Mouse (Mus musculus) gastrocnemius, postnatal 4 days (tissue): ENCODE results near the gene Cryba4. TPM values are rescaled to one million over a fixed set of nuclear protein-coding genes. Genes with fewer than 3 reads are reported as not detected.

Experiments used
- DNase-seq, 2 experiments: peaks; one replicate each; pipeline ENCODE4 v3.0.0; 2021 to 2022; ENCODE audit warnings: low spot score in 2 of 2, mixed read lengths in 2 of 2
- total RNA-seq, 2 experiments: library from RNA; stranded (reverse); gene quantifications; 2 replicates each; pipeline ENCODE4 v1.2.3; 2021

The Cryba4 gene
- total RNA-seq, 2 experiments from 2014 or later = 0.91 to 0.98 TPM

DNA sequence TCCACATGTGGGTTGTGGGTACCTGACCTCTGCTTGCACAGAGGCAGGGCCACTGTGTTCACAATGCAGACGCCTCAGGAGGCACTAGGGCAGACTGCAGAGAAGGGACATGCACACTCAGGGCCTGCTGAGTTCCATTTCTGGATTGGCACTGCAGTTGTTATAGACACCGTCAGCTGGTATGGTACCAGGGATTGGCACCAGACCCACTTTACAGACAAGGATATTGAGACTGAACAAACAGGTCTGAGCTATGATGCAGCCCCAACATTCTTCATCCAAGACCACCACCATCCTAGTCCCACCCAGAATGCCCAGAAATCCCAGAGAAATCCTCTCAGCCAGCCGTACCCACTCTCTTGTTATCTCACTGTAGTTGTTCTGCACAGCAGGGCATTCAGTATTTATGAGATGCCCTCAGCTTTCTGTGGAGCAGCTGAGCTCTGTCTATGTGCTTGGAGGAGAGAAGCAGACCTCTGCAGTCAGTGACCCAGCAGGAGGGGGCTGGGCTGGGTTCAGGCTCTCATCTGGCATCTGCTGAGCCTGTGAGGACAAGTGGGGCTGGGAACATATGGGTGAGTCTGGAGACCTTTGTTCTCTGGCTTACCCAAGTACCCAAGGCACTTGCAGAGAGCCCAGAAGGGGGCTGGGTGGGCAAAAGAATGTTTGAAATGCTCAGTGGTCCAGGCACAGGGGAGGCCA, 13.4 kb downstream of the Cryba4 start:
- DNase-seq = no peak

DNA sequence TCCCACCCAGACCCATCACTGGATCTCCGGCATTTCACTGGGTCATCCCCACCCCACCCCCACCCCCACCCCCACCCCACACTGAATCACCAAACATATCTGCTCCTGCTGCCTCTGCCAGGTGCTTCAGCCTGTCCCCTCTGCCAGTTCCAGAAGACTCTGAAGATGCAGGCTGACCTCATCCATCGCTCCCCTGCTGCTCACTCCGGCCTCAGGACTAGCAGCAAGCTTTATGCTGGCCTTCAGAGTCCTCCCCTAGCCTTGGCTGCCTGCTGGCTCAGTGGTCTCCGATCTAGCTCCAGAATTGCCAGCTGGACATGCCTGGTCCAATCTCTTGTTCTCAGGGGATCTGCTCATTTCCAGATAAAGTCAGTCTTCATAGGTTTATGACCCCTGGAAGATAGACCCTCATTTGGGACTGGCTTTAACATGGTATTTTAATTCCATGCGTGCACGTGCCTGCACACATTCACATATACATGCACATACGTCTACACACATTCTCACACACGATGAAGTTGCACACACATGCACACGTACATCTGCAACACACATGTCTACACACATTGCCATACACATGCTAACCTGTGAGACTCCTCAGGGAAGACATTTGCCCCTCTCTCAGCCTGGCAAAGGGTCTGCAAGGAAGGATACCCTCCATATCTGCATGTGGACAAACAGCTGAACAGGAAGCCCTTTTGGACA, 14.3 kb downstream of the Cryba4 start:
- no peak for DNase-seq

DNA sequence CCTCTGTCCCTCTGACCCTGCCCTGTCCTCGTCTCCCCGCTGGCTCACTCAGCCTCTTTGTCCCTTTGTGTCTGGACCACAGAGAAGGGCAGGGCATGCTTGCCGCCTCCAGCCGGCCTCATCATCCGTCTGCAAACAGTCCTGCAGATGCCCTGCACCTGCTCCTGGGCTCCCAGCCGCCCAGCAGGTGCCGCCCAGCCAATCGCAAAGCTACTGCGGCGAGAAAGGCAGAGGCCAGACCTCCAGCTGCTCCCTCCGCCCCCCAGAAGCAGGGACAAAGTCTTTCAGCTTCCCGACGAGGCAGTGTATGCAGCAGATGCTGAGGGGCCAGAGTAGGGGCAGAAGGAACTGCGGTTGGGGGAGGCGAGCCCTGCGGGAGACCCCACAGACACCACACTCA, 14.9 kb downstream of the Cryba4 start:
- DNase-seq = no peak

DNA sequence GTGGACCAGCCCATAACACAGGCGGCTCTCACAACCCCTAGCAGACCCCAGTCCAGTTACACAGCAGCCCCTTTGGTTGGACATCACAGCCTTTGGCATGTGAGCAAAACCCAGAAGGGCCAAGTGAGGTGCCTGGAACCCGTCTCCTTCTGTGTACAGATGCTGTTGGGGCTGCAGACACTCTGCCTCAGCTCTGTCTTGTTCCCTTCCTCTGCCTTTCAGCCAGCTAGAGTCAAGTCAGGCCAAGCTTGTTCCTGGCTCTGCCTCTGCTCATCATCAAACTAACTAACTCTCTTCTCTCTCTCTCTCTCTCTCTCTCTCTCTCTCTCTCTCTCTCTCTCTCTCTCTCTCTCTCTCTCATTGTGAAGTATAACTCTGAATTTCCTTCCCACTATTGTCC, 15.7 kb downstream of the Cryba4 start:
- DNase-seq = no peak

DNA sequence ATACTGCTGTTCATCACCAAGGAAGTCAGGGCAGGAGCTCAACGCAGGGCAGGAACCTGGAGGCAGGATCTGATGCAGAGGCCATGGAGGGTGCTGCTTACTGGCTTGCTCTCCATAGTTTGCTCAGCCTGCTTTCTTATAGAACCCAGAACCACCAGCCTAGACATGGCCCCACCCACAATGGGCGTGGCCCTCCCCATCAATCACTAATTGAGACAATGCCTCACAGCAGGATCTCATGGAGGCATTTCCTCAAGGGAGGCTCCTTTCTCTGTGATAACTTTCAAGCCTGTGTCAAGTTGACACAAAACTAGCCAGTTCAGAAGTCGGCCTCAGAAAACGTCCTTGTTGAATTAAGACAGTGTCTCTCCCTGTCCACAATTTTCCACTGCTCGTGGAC, 16.5 kb downstream of the Cryba4 start:
- no peak for DNase-seq

DNA sequence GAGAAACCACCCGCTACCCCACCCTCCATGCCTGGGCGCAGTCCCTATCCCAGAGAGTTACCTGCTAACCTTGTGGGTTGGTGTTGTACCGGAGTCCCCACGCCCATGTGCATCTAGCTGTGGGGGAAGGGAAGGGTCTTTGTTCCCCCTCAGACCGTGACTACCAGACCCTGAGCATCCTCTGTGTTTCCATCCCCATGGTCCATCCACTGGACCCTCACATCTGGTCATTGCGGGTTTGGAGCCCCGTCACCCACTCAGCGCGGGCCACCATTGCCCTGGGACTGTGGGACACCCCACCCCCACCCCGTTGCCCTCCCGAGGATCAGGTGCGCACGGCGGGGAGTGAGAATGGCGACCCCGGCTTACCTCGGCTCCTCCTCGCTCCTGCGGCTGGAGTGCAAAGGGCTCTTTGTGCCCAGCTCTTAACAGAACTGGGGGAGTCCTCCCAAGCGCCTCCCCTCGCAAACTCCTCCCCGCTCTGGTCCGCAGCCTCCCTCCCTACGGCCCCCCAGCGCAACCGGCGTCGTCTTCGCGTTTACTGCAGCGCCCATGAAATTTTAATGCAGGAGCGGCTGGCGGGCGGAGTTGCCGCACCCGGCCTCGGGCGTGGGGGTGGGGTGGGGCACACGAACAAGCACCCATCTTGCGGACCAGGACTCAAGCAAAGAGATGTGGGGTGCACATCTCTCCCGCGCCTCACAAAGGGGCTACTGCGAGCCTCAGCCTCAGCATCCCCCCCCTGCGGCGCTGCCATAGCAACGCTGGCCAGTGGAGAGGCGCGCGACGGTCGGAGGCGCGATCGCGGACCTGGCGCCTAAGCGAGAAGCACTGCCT, 23.9 kb downstream of the Cryba4 start:
- no peak for DNase-seq

DNA sequence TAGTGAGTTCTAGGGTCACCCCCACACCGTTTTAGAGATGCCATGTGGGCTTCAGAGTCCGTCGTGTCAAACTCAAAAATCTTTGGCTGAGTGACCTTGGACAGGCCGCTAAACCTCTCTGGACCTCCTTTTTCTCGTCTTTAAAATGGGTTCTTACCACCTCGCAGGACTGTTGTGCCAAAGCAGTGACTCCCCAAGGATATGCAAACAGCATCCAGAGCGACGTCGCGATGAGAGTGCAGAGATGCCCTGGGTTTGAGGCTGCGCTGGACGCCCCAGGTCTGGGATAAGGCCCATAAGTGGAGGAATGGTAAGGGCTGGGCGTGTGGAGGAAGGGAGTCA, 24.4 kb downstream of the Cryba4 start:
- DNase-seq = no peak

DNA sequence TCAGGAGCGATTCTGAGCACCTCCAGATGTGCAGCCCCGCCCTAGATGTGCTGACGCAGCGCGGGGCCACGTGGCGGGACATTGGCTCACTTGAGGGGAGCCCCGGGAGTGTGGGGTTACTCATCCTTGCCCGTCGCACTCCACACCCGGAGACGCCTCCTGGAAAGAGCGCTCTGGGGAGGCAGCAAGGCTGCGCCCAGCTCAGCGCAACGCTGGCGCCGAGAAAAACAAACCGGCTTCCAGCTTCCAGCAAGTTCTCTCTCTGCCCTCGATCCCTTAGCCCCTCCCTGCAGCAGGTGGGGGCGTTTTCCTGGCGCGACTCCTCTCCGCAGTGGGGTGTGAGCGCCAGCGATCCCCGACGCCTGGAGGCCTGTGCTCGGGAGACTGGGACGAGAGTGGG, 25.0 kb downstream of the Cryba4 start:
- no peak for DNase-seq

DNA sequence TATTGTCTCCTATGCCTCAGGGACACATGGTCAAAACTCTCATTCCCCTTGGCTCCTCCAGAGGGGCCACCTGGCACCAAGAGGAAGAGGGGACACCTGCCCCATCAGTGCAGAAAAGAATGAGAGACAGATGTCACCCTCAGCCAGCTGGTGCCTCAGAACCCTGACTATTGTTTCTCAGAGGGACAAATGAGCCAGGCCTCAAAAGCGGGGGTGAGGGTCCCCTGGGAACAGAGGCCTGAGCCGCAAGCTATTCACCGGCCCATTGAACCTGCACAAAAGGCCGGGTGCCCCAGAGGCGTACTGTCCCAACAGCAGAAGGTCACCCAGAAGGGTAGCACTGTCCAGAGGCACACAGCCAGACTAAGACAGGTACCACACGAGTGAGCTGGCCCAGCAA, 26.7 kb downstream of the Cryba4 start:
- DNase-seq = no peak

DNA sequence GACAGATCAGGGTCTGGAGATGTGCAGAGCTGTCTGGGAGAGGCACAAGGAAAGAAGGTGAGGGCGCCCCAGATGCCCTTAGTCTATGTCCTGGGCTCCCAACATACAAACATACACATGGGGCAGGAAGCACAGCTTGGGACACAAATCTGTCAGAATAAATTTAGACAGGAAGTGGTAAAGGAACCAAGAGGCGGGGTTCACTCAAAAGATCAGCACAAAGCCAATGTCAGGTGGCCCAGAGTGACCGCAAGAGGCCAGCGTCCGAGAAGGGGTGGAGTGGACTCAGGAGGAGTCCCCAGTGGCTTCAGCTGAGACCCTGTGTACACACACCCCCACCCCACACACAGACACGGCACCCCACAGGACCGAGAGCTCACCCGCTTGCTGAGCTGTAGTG, 32.1 kb downstream of the Cryba4 start:
- no peak for DNase-seq

DNA sequence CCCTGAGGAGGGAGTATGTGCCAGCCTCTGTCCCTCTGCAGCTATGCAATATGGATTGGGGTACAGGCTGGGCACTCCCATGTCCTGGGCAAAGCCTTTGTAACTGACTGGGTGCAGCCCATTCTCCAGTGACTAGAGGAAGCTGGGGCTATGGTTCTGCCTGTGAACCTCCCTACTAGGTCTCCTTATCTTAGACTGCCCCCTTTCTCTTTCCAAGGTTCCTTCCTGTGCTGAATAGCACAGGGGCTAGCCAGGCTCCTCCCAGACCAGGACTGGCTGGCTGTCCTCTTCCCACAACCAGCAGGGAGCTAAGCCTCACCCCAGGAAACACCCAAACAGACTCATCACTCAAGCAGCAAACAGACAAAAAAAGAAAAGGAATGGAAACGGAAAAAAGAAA, 32.9 kb downstream of the Cryba4 start:
- no peak for DNase-seq

DNA sequence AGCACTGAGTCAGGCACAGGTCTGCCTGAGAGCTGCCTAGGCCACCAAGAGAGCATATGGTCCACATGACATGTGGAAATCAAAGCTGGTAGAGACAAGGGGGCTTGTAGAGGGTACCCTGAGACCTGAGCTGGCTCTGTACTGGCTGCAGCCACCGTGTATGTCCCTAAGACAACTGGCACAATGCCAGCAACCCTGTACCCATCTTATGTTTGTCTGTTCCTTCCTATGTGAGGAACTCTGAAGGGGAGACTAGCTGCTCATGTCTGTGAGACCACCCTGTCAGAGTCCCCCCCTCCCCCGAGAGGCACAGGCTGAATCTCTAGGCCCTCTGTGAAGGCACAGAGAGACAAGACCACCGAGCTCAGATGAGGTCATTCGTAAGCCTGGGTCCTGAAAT, 33.6 kb downstream of the Cryba4 start:
- DNase-seq = no peak

DNA sequence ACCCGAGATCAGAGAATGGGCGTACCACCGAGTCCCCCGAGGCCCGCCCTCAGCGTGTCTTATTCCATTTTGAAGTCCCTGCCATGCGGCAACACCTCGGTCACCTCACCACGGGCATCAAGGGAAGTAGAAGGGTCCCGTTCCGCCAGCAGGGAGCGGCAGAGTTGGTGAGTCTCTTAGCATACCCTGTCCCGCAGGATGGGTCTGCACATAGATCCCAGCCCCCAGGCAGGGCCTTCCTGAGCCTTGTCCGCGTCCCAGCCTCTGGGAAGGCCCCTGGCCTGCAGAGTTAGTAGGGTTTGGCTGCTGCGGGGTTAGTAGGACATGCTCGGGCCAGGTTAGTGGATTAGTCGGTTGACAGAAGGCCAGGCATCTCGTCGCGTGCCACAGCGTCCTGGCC, 35.3 kb downstream of the Cryba4 start:
- DNase-seq = no peak

DNA sequence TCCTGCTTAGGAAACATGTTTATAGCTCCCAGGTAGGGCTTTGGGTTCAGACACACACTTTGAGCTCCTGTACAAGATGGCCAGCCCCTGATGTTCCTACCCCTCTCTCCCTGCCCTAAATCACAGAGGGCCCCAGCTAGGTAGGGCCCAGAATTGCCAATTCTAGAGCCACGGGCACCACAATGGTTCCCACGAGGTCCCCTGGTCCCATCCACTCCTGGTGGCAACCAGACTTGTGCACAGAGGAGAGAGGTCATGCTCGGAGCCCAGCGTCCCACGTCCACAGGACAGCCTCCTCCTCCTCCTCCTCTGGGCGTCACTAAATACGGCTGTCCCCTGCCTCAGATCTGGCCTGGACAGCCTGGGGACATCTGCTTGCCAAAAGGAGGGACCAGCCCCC, 36.0 kb downstream of the Cryba4 start:
- DNase-seq = no peak

DNA sequence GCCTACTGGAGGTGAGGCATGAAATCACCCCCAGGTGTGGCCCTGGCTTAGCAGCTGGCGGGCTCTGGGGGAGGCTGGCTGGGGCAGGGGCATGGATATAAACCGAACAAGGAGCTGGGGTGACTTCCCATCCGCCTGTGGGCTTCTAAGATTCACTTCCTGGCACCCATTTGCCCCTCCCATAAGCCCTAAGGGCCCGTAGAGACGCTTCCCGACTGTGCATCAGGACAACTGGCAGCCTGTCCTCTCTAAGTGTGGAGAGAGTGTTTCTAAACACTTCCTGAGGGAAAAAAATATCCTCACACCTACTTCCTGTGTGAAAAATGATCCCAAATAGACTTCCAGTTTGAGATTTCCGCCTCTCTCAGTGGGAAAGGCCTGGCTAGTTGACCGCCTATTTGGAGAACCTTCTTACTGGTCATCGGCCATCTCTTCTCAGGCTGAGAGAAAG, 36.5 kb downstream of the Cryba4 start:
- no peak for DNase-seq

DNA sequence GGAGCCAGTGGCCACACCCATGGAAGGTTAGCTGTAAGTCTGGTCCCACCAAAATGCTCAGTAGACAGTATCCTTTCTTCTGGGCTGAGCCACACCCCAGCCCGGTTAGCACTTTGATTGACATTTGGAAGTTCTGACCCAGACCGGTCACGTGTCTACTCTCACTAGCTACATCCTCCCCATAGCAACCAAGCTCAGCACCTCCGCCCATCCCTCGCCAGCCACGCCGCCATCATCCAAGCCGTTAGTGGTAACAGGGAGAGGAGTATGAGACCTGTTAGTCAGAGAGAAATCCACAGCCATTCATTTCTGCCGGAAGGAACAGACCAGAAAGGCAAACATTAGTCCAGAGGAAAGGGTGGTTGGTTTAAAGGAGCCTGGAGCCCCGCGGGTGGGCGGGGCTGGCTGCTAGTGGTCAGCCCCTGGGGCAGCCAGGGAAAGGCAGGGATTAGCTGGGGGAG, 37.0 kb downstream of the Cryba4 start:
- no peak for DNase-seq

DNA sequence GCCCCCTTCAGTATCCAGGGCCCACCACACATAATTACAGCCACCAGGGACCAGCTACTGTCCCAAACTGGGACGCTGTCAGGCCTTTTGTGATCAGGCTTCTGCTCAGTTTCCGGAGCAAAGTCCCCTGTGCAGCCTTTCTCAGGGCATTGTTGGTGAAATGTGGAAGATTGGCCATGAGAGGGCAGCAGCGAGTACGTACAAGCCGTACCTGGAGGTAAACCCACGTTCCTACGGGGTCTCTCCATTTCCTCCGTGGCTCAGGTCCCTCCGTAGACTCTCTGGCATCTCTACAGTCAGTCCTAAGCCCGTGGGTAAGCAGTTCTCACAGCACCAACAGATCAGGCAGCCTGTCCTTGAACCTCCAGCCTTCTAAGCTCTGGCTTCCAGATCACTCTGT, 37.9 kb downstream of the Cryba4 start:
- DNase-seq = no peak

DNA sequence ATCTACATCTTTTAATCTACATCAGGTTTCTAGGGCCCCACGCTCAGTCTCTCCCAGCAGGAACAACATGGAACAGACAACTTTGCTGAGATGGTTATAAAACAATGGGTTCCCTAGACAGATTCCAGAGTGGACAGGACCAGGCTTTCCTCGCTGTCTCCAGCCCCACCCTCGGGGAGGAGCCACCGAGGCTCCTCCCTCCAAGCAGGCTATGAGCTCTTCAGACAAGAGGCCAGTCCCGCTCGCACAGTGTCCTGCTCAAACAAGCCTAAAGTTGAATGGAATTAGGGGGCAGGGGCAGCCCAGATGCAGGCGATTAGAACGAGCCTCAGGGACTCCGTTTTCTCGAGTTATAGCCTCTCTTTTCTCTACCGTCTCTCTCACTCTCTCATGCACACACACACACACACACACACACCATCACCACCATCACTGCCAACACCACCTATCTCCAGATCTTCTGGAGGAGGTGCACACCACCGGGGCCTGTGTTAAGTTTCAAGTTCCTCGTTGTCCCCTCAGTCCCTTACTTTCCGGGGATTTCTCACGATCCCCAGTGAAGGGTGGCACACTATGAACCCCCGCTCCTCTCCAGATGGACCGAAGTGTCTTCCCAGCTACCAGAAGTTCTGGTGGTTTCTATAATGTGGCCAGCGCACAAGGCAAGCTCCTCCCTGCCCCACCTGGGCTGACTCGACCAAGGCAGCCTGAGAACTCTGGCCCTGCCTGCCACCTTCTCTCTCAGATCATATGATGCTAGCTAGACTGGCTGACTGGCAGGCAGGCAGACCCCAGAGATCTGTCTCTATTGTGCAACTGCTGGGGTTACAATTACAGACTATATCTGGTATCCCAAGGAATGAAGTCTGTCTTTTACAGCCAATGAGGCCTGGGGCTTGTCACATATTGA, 38.7 kb downstream of the Cryba4 start:
- DNase-seq = no peak

DNA sequence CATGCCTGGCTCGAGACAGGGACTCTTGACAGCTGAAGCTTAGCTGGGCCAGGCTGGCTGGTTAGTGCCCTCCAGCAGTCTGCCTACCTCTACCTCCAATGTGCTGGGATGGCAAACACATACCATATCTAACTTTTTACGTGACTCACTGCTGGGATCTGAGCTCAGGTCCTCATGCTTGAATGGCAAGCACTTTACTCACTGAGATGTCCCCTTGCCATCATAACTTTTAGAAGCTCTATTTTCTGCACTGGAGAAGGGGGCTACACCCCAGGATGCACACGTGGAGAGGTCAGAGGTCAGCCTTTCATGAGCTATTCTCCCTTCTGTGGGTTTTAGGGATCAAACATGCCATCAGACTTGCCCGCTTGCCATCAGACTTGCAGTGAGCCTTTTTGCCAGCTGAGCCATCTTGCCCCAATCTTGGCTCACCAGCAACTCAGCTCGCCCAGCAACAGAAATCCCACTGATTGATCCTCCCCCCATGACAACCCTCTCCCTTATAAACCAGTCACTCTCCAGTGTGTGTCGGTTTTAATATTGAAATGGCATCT, 39.5 kb downstream of the Cryba4 start:
- DNase-seq = no peak

DNA sequence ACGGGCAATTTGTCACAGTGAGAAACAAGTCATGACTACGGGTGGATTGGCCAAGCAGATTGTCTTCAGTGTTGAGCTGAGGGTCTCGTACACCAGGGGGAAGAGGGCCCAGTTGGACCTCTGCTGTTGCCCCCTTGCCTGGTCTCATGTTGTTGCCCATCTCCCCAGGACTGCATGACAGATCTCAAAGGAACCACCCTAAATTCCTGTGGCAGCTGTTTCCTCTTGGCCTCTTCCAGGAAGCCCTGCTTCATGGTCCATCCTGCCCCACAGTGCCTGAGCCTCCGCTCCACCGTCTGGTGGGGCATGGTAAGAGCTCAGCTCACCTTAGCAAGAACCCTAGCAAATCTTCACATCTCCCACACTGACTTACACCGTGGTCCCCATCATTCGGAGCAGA, 40.4 kb downstream of the Cryba4 start:
- no peak for DNase-seq

DNA sequence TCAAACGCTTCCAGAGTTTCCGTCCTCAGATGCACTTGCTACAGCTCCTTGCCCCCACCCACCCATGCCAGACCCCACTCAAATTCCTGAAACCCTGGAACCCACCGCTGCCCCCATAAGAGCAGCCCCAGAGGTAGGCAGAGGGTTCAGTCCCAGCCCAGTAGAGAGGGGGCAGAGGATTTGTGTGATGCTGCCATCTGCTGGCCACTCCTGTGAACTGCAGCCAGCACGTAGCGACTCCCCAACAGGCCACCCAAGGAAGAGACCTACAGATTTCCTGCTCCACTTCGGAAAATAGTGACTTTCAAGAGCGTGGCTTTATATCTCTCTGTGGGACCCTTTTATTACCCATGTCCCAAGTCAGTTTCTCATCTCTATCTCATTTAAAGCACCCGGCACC, 42.2 kb downstream of the Cryba4 start:
- DNase-seq = peak in 1 of 2 experiments; percentile 48
